Mouse (Mus musculus) forebrain, postnatal 0 days (tissue): ENCODE data around the gene Egfl8. TPM values are rescaled to one million over a fixed set of nuclear protein-coding genes. Genes with fewer than 3 reads are reported as not detected.

Source experiments
- ATAC-seq: fragments of 200-750 bp; cut with Nextera tagmentation; 2 replicates; pipeline ENCODE4 v1.8.0; 2017; ENCODE audit warnings: mild to moderate bottlenecking, moderate library complexity
- DNase-seq: peaks from one replicate; pipeline ENCODE4 v3.0.0-alpha.2; 2015
- H3K27ac ChIP-seq: fragments of 300-500 bp; sonication (generic); 2 replicates; pipeline ENCODE4 v1.5.1; 2014; ENCODE audit warnings: low read depth, mild to moderate bottlenecking, antibody characterized with exemption, low read length, moderate library complexity, mixed read lengths
- H3K27me3 ChIP-seq: fragments of 300-500 bp; sonication (generic); 2 replicates; pipeline ENCODE4 v1.6.1; 2014; ENCODE audit warnings: mild to moderate bottlenecking, low read length, mixed read lengths; ENCODE audit not compliant: insufficient read depth
- H3K36me3 ChIP-seq: fragments of 300-500 bp; sonication (generic); 2 replicates; pipeline ENCODE4 v1.6.1; 2014; ENCODE audit warnings: mild to moderate bottlenecking, moderate library complexity; ENCODE audit not compliant: insufficient read depth
- H3K4me1 ChIP-seq: fragments of 300-500 bp; sonication (generic); 2 replicates; pipeline ENCODE4 v1.6.1; 2014; ENCODE audit warnings: antibody characterized with exemption; ENCODE audit not compliant: insufficient read depth
- H3K4me2 ChIP-seq: fragments of 300-500 bp; sonication (generic); 2 replicates; pipeline ENCODE4 v1.6.1; 2014; ENCODE audit warnings: low read depth, mild to moderate bottlenecking, moderate library complexity
- H3K4me3 ChIP-seq: fragments of 300-500 bp; sonication (generic); 2 replicates; pipeline ENCODE4 v1.5.1; 2014; ENCODE audit warnings: low read depth, low read length, mixed read lengths
- H3K9ac ChIP-seq: fragments of 300-500 bp; sonication (generic); 2 replicates; pipeline ENCODE4 v1.6.1; 2014; ENCODE audit warnings: mild to moderate bottlenecking
- H3K9me3 ChIP-seq: fragments of 300-500 bp; sonication (generic); 2 replicates; pipeline ENCODE4 v1.6.1; 2016; ENCODE audit warnings: low read length
- CTCF ChIP-seq: sonication (generic); IDR thresholded peaks from 2 replicates; pipeline ENCODE4 v1.5.1; 2016; ENCODE audit warnings: antibody characterized with exemption, control low read depth, low read depth
- WGBS: fragments of 180-500 bp; shearing (Covaris S2); extraction: QIAGEN DNeasy Blood & Tissue Kit; methylation state at CpG from one replicate; pipeline ENCODE4 v1.1.7; 2014; 5-methylcytosine and 5-hydroxymethylcytosine counted together
- polyA plus RNA-seq: library from polyadenylated mRNA; unstranded; fragments of >200 nt; fragmentation: Nextera tagmentation; extraction: Ambion mirVana; gene quantifications from 2 replicates; pipeline ENCODE4 v1.2.1, GENCODE M21; 2015
- total RNA-seq: library from RNA; depleted of rRNA; stranded (reverse); fragments of >200 nt; gene quantifications from 2 replicates; pipeline ENCODE4 v1.2.3, GENCODE M21; 2014

Egfl8 gene
- total and polyA plus RNA-seq, 2 experiments from 2014 or later, result 3.2 to 3.8 TPM

GRCm38 (mm10) chr17:34649106-34649864 lies 33.5 kb upstream of the Egfl8 start:
- DNase-seq (no peak), ATAC-seq (no peak)
- H3K4me1 ChIP-seq, result peaks cover 17% of the 10 kb centered on the region
- no peak overlapping the region for H3K4me2 ChIP-seq
- H3K9ac ChIP-seq, result no peak overlapping the region
- no peak overlapping the region for H3K4me3 ChIP-seq
- H3K9me3 ChIP-seq, result no peaks in the 10 kb centered on the region
- 90% methylated on average over 18 of the region's 18 CpGs for whole genome bisulfite sequencing
- no peaks in the 10 kb centered on the region for H3K27me3 ChIP-seq
- no peak overlapping the region for H3K27ac ChIP-seq
- no peak for TF ChIP-seq CTCF
- H3K36me3 ChIP-seq, result peaks cover 56% of the 10 kb centered on the region

- Histone ChIP-seq H3K36me3 (peaks cover 48% of the 10 kb centered on the region), H3K9ac (no peak overlapping the region), H3K27me3 (no peaks in the 10 kb centered on the region), H3K4me1 (peaks cover 17% of the 10 kb centered on the region), H3K4me3 (peak overlapping the region; percentile 96), H3K27ac (no peak overlapping the region), H3K4me2 (peak overlapping the region; percentile 89), H3K9me3 (no peaks in the 10 kb centered on the region)
- ATAC-seq (no peak), DNase-seq (no peak)
- no peak for TF ChIP-seq CTCF
- 80% methylated on average over 16 of the region's 16 CpGs for WGBS
These were observed 32.5 kb upstream of the Egfl8 start for GRCm38 (mm10) chr17:34648141-34648890.

- no peak for TF ChIP-seq CTCF
- H3K4me2 ChIP-seq, result peak within 1 kb of the TSS; percentile 89
- H3K27me3 ChIP-seq, result no peaks in the 10 kb centered on the region
- WGBS, result 1% methylated on average over 61 of the region's 66 CpGs
- peak; percentile 98 for DNase-seq
- H3K9ac ChIP-seq, result peak within 1 kb of the TSS; percentile 93
- H3K4me1 ChIP-seq, result peaks cover 17% of the 10 kb centered on the region
- H3K9me3 ChIP-seq, result no peaks in the 10 kb centered on the region
- peaks cover 36% of the 10 kb centered on the region for H3K36me3 ChIP-seq
- H3K27ac ChIP-seq, result peak within 1 kb of the TSS; percentile 86
- peak within 1 kb of the TSS; percentile 96 for H3K4me3 ChIP-seq
- peak; percentile 97 for ATAC-seq
These were observed 31.4 kb upstream of the Egfl8 start, which contains the start of gene Atf6b for GRCm38 (mm10) chr17:34646906-34647787. Atf6b (plus strand) TSS chr17:34647146.

- Histone ChIP-seq H3K4me1 (peaks cover 17% of the 10 kb centered on the region), H3K27me3 (no peaks in the 10 kb centered on the region), H3K9ac (no peak overlapping the region), H3K9me3 (no peaks in the 10 kb centered on the region), H3K4me3 (no peak overlapping the region), H3K36me3 (peaks cover 24% of the 10 kb centered on the region), H3K4me2 (0 out of 2 replicates have a peak overlapping the region, but pooled peaks have one; percentile 33), H3K27ac (no peak overlapping the region)
- DNase-seq (no peak), ATAC-seq (no peak)
- TF ChIP-seq CTCF, result no peak
- 86% methylated on average over 30 of the region's 30 CpGs for WGBS
These were observed 30.2 kb upstream of the Egfl8 start for GRCm38 (mm10) chr17:34645831-34646511.

- WGBS, result 47% methylated on average over 10 of the region's 10 CpGs
These were observed 29.6 kb upstream of the Egfl8 start for GRCm38 (mm10) chr17:34645256-34645829.

GRCm38 (mm10) chr17:34644608-34645007 lies 28.8 kb upstream of the Egfl8 start, which contains the start of gene Fkbpl:
Fkbpl (plus strand) TSS chr17:34644764.
- peak within 1 kb of the TSS; percentile 74 for H3K27ac ChIP-seq
- H3K36me3 ChIP-seq, result peaks cover 11% of the 10 kb centered on the region
- no peak for TF ChIP-seq CTCF
- no peaks in the 10 kb centered on the region for H3K27me3 ChIP-seq
- H3K4me1 ChIP-seq, result peaks cover 17% of the 10 kb centered on the region
- H3K9me3 ChIP-seq, result no peaks in the 10 kb centered on the region
- 1% methylated on average over 16 of the region's 16 CpGs for WGBS
- peak within 1 kb of the TSS; percentile 52 for H3K4me3 ChIP-seq
- DNase-seq (peak; percentile 98), ATAC-seq (peak; percentile 82)
- peak within 1 kb of the TSS; percentile 60 for H3K4me2 ChIP-seq
- peak within 1 kb of the TSS; percentile 55 for H3K9ac ChIP-seq

More at GRCm38 (mm10) chr17:34645256-34645829, 29.6 kb upstream of the Egfl8 start:
- DNase-seq (no peak), ATAC-seq (no peak)
- H3K9ac ChIP-seq, result peak overlapping the region; percentile 55
- H3K9me3 ChIP-seq, result no peaks in the 10 kb centered on the region
- peak overlapping the region; percentile 60 for H3K4me2 ChIP-seq
- H3K4me3 ChIP-seq, result peak overlapping the region; percentile 52
- TF ChIP-seq CTCF, result no peak
- no peaks in the 10 kb centered on the region for H3K27me3 ChIP-seq
- H3K27ac ChIP-seq, result peak overlapping the region; percentile 74; the same call in 1 of the 2 replicates
- peaks cover 17% of the 10 kb centered on the region for H3K4me1 ChIP-seq
- H3K36me3 ChIP-seq, result peaks cover 18% of the 10 kb centered on the region
